Mouse (Mus musculus) small intestine, adult 2 months (tissue): ENCODE measurements around the gene Ctcfl.

Experiments
- CTCF ChIP-seq: fragments of 200-500 bp; IDR thresholded peaks from 2 replicates; pipeline ENCODE4 v1.5.1; 2012; ENCODE audit warnings: low read depth, mild to moderate bottlenecking, control low read depth, inconsistent platforms, low read length, moderate library complexity, mixed read lengths; ENCODE audit not compliant: insufficient replicate concordance, insufficient read length; ENCODE audit errors: extremely low read depth
- POLR2A ChIP-seq: fragments of 200-500 bp; IDR thresholded peaks from 2 replicates; pipeline ENCODE4 v1.6.1; 2012; ENCODE audit warnings: low read depth, mild to moderate bottlenecking, control low read depth, inconsistent platforms, low read length, moderate library complexity

DNA sequence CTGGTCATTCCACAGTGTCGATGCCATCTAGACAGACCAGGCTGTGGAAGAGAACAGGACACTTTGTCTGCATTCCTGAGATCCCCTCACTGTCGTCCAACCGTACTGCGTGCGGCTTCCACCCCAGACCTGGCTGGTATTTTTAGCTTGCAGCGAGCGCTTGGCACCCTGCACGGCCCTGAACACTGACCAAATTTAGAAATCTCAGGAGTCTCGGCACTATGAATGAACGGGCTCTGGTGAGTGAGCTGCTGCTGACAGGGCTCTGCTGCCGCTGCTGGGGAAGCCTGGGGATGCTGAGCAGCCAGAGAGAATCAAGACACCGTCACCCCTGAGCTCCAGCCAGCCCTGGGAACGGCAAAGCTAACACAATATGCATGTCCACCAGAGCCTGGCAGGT lies 31.9 kb downstream of the Ctcfl start:
- no peak for TF ChIP-seq CTCF
- no peak for TF ChIP-seq POLR2A
